Mouse (Mus musculus) lung, embryonic 14.5 days (tissue): Measurements from ENCODE around the gene Slc43a3. TPM values are rescaled to one million over a fixed set of nuclear protein-coding genes. Genes with fewer than 3 reads are reported as not detected.

Source experiments
- ATAC-seq: fragments of 200-750 bp; cut with Nextera tagmentation; 2 replicates; pipeline ENCODE4 v1.8.0; 2017; ENCODE audit warnings: mild to moderate bottlenecking, moderate TSS enrichment, moderate library complexity; ENCODE audit not compliant: insufficient read depth
- DNase-seq: peaks from one replicate; pipeline ENCODE4 v3.0.0-alpha.2; 2015
- H3K27ac ChIP-seq: fragments of 300-500 bp; sonication (generic); 2 replicates; pipeline ENCODE4 v1.5.1; 2014; ENCODE audit warnings: low read depth, mild to moderate bottlenecking, moderate library complexity
- H3K27me3 ChIP-seq: fragments of 300-500 bp; sonication (generic); 2 replicates; pipeline ENCODE4 v1.6.1; 2014; ENCODE audit warnings: low read length, control low read depth; ENCODE audit not compliant: insufficient read depth
- H3K36me3 ChIP-seq: fragments of 300-500 bp; sonication (generic); 2 replicates; pipeline ENCODE4 v1.6.1; 2014; ENCODE audit warnings: control low read depth; ENCODE audit not compliant: insufficient read depth
- H3K4me1 ChIP-seq: fragments of 300-500 bp; sonication (generic); 2 replicates; pipeline ENCODE4 v1.6.1; 2014; ENCODE audit warnings: antibody characterized with exemption, control low read depth; ENCODE audit not compliant: insufficient read depth
- H3K4me2 ChIP-seq: fragments of 300-500 bp; sonication (generic); 2 replicates; pipeline ENCODE4 v1.6.1; 2014; ENCODE audit warnings: mild to moderate bottlenecking
- H3K4me3 ChIP-seq: fragments of 300-500 bp; sonication (generic); 2 replicates; pipeline ENCODE4 v1.5.1; 2014; ENCODE audit warnings: low read depth, low read length
- H3K9ac ChIP-seq: fragments of 300-500 bp; sonication (generic); 2 replicates; pipeline ENCODE4 v1.6.1; 2014
- H3K9me3 ChIP-seq: fragments of 300-500 bp; sonication (generic); 2 replicates; pipeline ENCODE4 v1.6.1; 2016; ENCODE audit warnings: low read depth, low read length, control low read depth
- CTCF ChIP-seq: IDR thresholded peaks from 2 replicates; pipeline ENCODE4 v1.5.1; 2016; ENCODE audit warnings: antibody characterized with exemption, low read depth
- WGBS: fragments of 180-500 bp; shearing (Covaris S2); extraction: QIAGEN DNeasy Blood & Tissue Kit; methylation state at CpG from one replicate; pipeline ENCODE4 v1.1.7; 2014; 5-methylcytosine and 5-hydroxymethylcytosine counted together
- polyA plus RNA-seq: library from polyadenylated mRNA; unstranded; fragments of >200 nt; fragmentation: Nextera tagmentation; extraction: Ambion mirVana; gene quantifications from 2 replicates; pipeline ENCODE4 v1.2.1, GENCODE M21; 2014

Gene Slc43a3
- 77.4 and 78.9 TPM in 2 replicates for polyA plus RNA-seq

DNA sequence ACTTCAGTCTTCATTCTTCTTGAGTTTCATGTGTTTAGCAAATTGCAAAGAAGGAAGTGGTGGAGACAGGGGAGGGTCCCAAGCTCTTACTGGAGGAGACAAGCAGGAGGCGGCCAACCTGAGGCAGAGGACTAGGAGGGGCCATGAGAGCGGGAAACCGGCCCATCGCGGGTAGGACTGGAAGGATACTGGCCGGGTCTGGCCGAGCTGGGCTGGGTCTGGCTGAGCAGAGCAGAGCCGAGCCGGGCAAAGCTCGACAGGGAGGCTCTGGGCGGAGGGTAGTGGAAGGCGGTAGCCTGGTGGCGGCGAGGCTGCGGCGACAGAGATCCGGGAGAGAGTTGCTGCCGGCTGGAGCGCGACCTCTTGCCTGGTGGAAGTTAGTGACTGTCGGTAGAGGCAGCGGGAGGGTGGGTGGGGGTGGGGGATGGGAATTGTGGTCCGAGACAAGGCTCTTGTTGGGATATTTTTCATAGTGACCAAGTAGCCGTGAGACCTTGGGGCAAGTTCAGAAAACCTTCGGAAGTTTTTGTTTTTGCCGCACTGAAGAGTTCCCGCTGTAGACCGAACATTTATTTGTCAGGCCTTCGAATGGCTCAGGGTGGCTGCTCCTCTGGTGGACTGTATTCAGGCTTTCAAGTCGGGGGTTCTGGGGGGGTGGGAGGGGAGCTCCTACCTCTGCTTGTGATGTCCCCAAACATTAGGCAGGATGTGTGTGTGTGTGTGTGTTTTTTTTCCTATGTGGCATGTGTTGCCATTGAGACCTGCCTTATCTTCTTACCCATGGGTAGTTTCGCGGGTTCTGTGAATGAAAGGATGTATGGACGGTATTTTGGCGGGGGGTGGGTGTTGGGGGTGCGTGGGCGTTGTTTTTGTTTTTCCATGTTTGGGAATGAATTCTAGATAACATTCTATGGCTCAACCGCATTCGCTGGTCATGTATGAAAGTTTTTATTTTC, at the start of gene Slc43a3:
Gene Slc43a3, plus strand, starts transcription at position 106 of the 956 bp plus-strand sequence.
- DNase-seq (peak; percentile 89), ATAC-seq (peak; percentile 99)
- Histone ChIP-seq H3K4me2 (peak within 1 kb of the TSS; percentile 61), H3K9me3 (no peaks in the 10 kb centered on the region), H3K36me3 (peaks cover 25% of the 10 kb centered on the region), H3K27ac (peak within 1 kb of the TSS; percentile 90), H3K27me3 (no peaks in the 10 kb centered on the region), H3K9ac (peak within 1 kb of the TSS; percentile 64), H3K4me3 (peak within 1 kb of the TSS; percentile 49), H3K4me1 (peaks cover 9% of the 10 kb centered on the region)
- WGBS = 7% methylated on average over 38 of the region's 38 CpGs
- no peak for TF ChIP-seq CTCF

DNA sequence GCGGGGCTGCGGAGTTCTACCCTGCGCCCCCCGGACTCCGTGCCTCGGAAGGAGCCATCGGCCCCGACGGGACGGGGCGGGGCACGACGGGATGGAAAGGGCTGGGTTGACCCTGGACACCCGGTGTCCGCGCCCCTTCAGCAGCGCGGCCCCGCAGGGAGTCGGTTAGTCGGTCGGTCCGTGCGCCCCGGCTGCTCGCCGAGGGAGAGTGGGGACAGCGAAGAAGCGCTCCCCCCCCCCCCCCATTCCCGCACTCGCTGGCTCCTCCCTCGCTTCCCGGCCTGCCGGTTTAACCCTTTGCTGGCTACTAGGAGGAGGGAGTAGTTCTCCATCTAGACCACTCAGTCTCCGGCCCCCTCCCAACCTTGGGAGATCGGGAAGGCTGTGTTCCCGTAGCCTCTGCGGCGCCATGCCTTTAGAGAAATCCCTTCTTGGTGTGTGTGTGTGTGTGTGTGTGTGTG, 49.5 kb upstream of the Slc43a3 start:
- peak; percentile 76 for DNase-seq
- Histone ChIP-seq H3K4me1 (peaks cover 11% of the 10 kb centered on the region), H3K9me3 (no peaks in the 10 kb centered on the region), H3K36me3 (no peaks in the 10 kb centered on the region), H3K9ac (peak overlapping the region; percentile 42), H3K27me3 (peaks cover 73% of the 10 kb centered on the region), H3K4me2 (peak overlapping the region; percentile 79), H3K27ac (no peak overlapping the region), H3K4me3 (peak overlapping the region; percentile 57)
- whole genome bisulfite sequencing = under 1% methylated on average over 36 of the region's 39 CpGs
- no peak for TF ChIP-seq CTCF
- peak; percentile 33 for ATAC-seq

DNA sequence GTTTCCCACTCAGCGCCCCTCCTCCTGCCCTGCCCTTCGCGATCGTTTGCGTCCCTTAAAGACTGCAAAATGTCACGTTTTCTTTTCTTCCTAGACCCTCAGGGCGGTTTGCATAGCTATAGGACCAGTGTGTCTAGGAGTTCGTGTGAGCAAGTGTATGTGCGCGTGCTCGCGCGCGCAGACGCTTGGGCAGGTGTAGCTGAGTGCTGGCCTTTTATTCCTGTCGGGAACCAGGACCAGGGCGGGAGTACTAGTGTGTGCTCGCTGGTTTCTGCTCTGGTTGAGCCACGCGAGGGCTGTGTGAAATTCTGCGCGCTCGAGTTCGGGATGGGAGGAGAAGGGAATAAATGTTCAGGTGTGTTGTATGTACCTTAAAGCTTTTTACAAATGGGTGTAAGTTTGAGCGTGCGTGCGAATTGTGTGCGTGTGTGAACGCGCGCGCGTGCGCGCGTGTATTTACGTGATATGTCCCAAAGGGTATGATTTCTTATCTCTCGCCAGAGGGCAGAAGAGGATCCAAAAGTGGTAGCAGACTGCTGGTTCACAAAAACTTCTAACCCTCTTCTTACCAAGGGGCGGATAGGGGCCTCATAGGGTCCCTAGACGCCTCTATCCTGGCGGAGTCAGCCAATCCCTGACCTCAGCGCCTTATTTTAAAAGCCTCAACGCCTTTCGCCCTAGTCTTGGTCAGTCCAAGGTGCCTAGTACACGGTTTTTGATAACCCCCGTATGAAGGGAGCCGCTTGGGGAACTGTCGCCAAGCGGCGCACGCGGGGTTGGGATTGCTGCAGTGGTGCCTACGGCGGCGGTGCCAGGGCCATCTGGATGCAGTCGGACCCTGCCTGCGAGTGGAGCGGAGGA, 48.7 kb upstream of the Slc43a3 start:
- H3K4me3 ChIP-seq = peak overlapping the region; percentile 57
- no peaks in the 10 kb centered on the region for H3K36me3 ChIP-seq
- no peak overlapping the region for H3K27ac ChIP-seq
- H3K4me2 ChIP-seq = peak overlapping the region; percentile 79
- no peaks in the 10 kb centered on the region for H3K9me3 ChIP-seq
- H3K27me3 ChIP-seq = peaks cover 67% of the 10 kb centered on the region
- ATAC-seq (peak; percentile 18; the same call in 1 of the 2 replicates), DNase-seq (peak; percentile 62)
- TF ChIP-seq CTCF = peak; percentile 21; the same call in 1 of the 2 replicates
- WGBS = under 1% methylated on average over 58 of the region's 58 CpGs
- peaks cover 11% of the 10 kb centered on the region for H3K4me1 ChIP-seq
- H3K9ac ChIP-seq = peak overlapping the region; percentile 1; the same call in 1 of the 2 replicates

DNA sequence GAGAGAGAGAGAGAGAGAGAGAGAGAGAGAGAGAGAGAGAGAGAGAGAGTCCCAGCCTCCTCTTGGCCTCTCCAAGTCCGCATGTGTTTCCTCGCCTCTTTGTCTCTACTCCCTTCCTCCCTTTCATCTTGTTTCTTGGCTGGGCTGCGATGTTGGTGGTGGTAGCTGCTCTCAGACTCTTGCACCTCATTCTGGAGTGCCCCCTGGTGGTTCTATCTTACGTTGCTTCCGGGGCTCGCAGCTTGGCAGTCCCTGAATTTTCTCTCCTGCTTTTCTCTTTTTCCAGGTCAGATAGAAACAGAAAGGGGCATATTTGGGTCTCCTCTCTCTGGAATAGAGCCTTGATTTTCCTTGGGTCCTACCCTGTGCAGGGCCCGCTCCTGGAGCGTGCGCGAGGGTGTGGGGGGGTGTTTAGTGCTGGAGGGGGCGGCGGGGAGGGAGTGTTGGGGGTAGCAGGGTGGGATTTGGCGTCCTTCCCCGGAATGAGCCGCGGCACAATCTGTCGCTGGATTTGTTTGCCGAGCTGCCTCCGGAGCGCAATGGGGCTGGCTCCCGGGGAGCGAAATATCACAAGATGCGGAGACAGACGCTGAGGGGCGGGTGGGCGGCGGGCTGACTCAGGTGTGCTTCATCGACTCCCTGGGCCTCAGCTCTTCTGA, 47.6 kb upstream of the Slc43a3 start:
- Histone ChIP-seq H3K9me3 (no peaks in the 10 kb centered on the region), H3K9ac (peak overlapping the region; percentile 32; the same call in 1 of the 2 replicates), H3K27me3 (peaks cover 55% of the 10 kb centered on the region), H3K36me3 (no peaks in the 10 kb centered on the region), H3K4me1 (peaks cover 11% of the 10 kb centered on the region), H3K4me3 (peak overlapping the region; percentile 57), H3K27ac (no peak overlapping the region), H3K4me2 (peak overlapping the region; percentile 79)
- 3% methylated on average over 28 of the region's 28 CpGs for WGBS
- DNase-seq (peak; percentile 87), ATAC-seq (no peak)
- peak; percentile 69 for TF ChIP-seq CTCF

GRCm38 (mm10) chr2:84889316-84890044, 46.9 kb upstream of the Slc43a3 start:
- peak overlapping the region; percentile 57 for H3K4me3 ChIP-seq
- H3K4me2 ChIP-seq = peak overlapping the region; percentile 79
- peaks cover 48% of the 10 kb centered on the region for H3K27me3 ChIP-seq
- H3K9me3 ChIP-seq = no peaks in the 10 kb centered on the region
- no peak overlapping the region for H3K27ac ChIP-seq
- H3K4me1 ChIP-seq = peaks cover 11% of the 10 kb centered on the region
- TF ChIP-seq CTCF = no peak
- ATAC-seq = peak; percentile 14; the same call in 1 of the 2 replicates
- no peak for DNase-seq
- peak overlapping the region; percentile 32; the same call in 1 of the 2 replicates for H3K9ac ChIP-seq
- H3K36me3 ChIP-seq = no peaks in the 10 kb centered on the region
- WGBS = 12% methylated on average over 14 of the region's 14 CpGs

- Histone ChIP-seq H3K36me3 (no peaks in the 10 kb centered on the region), H3K27ac (no peak overlapping the region), H3K9ac (no peak overlapping the region), H3K4me2 (no peak overlapping the region), H3K27me3 (peaks cover 43% of the 10 kb centered on the region), H3K9me3 (no peaks in the 10 kb centered on the region), H3K4me3 (no peak overlapping the region), H3K4me1 (peaks cover 11% of the 10 kb centered on the region)
- ATAC-seq (peak; percentile 26; the same call in 1 of the 2 replicates), DNase-seq (peak; percentile 93)
- WGBS = 0% methylated on average over 5 of the region's 5 CpGs
- TF ChIP-seq CTCF = peak; percentile 82
These were observed 46.4 kb upstream of the Slc43a3 start for GRCm38 (mm10) chr2:84890045-84890340.
